Mouse (Mus musculus) MEL-GATA-1-ER (cell line): ENCODE measurements at regions not wholly inside any gene's neighbourhood (a gene's known extent, or its start where the extent isn't known, plus 50 kb on each side); places are given as distances from the start of the nearest gene placed in this dataset.

Experiments used
- DNase-seq: peaks from one replicate; pipeline ENCODE4 v3.0.0-alpha.2; 2012; ENCODE audit warnings: low read depth; ENCODE audit errors: extremely low read depth

DNA sequence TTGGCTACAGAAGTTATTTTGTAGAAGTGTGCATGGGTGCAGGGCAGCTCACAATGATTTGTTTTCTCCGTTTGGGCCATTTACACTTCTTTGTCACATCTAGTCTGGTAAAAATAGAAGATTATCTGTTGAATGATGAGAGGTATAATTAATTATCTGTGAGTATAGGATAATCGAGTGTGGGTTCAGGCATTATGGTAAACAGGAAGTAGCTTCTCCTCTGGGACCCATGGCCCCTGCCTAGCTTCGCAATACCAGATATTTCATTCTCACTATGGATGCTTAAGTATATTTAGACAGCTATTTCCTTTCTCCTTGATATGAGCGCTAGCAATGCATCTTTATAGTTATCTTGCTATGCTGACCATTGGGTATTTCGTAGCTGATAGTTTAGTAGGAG, 1373.7 kb upstream of the Pcdh20 start:
- DNase-seq: no peak

DNA sequence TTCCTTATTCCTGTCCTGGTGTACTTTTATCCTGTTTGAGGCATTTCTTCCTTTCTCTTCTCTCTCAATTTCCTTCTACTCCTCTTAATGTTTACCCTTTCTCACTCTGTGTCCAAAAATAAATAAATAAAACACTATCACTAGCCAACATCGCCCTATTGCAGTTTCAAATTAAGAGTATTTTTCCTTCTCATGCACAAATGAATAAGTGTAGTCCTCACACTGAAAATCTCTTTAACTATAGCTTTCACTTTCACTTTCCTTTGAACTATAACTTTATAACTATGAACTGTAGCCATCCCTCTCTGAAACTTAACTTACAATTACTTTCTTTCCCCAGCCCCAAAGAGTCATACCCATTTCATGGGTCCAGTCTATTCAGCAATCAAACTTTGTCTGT, 1355.5 kb upstream of the Pcdh20 start:
- DNase-seq: peak; percentile 21

DNA sequence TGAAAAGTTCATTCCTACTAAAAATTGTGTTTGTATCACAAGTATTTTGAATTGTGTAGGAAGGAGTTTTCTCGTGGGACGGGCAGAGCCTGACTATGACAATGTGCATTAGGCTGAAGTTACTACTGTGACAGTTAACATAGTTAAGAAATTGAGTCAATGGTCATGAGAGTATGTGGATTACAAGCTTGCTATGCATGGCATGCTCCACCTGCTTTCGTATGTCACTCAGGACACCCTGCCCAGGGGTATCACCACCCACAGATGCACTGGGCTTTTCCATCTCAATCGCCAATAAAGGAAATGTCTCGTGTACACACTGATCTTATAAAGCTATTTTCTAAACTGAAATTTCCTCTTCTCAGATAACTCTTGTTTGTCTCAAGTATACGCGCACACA, 1354.8 kb upstream of the Pcdh20 start:
- no peak for DNase-seq

DNA sequence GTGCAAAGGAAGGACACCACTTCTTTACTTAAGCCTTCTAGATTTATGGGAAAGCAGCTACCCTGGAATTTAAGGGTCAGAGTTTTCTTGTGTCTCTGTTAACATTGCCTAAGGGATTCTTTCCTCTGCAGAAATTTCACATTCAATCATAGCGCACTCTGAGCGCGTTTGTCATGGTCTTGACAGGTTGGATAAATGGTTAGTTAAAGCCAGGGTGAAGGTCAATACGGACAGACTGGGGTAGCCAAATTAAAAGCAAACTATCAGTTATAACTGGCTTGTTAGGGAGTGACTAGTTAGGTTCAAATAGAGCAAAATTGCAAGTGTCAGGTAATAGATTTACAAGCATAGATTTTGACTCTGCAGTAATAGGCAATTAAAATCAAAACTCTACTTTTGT, 1352.2 kb upstream of the Pcdh20 start:
- DNase-seq: no peak

DNA sequence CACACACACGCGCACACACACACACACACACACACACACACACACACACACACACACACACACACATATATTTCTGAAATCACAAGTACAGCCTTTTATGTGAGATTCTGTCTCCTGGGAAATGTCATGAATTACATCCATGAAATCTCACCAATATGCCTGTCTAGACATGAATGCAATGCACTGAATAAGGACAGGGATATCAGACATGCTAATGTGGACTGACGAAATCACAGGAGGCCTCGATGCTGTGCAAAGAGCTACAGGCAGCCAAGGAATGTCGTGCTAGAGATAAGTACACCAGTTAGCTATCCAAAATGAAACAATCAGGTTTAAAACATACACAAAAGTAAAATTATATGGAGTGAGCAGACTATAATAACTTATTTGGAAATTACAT, 1351.0 kb upstream of the Pcdh20 start:
- DNase-seq: no peak

DNA sequence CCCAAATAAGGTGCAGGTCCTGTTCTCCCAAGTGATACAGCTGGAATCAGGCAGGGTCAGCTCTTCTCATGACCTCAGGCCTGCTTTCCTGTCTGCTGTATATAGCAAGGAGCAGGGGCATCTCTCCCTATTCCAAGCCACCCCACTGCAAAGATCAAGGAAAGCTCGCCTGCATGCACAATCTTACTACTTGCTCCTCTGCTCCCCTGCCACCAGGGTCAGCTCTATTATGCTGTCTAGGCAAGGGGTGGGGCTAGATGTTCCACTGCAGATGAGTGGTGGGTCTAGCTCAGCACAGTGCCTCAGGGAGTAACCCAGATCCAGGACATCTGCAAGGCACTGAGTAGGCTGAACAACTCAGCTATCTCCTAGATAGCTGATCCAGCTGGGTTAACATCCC, 1335.6 kb upstream of the Pcdh20 start:
- no peak for DNase-seq

DNA sequence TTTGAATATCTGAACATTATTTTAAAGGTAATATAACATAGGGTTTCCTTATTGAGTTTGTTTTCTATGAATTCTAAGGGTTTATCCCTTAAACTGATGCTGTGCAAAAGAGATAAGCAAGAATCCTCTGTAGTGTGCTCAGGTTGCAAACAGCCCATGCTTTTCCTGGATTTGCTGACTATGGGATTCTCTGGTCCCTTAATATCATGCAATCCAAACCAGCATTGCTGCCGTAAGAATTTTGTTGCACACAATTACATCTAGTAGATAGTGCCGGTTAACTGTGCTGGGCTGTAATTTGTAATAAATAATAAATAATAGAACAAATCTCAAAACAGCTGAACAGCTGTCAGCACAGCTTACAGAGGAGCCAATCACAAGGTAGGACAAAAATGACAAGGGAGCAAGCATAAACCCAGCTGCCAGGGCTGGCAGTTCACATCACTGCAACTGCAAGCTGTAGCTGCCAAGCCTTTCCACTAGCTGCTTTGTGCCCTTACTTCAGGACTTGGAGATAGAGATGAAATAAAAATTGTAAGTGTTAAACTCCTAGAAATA, 1333.6 kb upstream of the Pcdh20 start:
- no peak for DNase-seq

DNA sequence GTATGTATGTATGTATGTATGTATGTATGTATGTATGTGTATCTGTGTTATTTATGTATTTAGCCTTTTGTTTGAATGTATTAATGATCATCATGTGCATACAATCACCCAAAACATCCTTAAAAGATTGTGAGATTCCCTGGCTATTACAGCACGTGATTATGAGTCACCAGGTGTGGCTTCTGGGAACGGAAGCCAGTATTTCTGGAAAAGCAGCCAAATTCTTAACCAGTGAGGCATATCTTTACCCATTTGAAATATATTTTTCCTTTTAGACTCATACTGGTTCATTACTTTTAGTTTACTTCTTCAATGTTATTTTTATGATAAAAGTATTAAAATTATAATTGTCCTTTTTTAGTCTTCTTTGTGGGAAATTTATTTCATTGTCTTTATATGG, 1284.6 kb upstream of the Pcdh20 start:
- no peak for DNase-seq

DNA sequence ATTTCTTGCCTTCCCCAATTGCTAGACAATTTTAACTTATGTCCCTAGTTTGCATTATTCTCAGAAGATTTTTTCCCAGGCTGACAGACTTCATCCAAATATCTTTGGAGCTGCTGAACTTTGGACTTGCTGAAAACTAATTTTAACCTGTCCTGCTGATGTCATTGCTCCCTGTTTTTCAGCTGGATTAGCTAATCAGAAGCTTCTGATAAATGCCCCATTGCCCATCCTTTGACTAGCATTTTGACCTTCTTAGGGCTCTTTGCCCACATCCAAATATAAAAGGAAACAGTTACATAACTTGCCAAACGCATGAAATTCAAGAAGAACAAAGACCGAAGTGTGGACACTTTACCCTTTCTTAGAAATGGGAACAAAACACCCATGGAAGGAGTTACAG, 1242.5 kb upstream of the Pcdh20 start:
- no peak for DNase-seq
